Mouse (Mus musculus): ENCODE results near the gene Dclk2. TPM values are rescaled to one million over a fixed set of nuclear protein-coding genes. Genes with fewer than 3 reads are reported as not detected.

Dclk2 gene
- polyA plus RNA-seq, 1 experiment from 2014 or later, result 5.7 TPM

- no peak for ATAC-seq
- no peaks in the 10 kb centered on the region for H3K27me3 ChIP-seq (ENCODE audit: insufficient read depth, low read length)
- H3K27ac ChIP-seq (ENCODE audit: low read depth), result no peak overlapping the region
- H3K4me3 ChIP-seq (ENCODE audit: low read depth, low read length), result no peak overlapping the region
- TF ChIP-seq CTCF (IDR thresholded peaks at IDR 0.05; ENCODE audit: low read depth) (peak; percentile 82), EP300 (IDR thresholded peaks at IDR 0.05; ENCODE audit: low read depth) (no peak)
- H3K4me2 ChIP-seq (ENCODE audit: low read depth, low read length), result no peak overlapping the region
- 66% methylated on average over 9 of the region's 9 CpGs for WGBS (ENCODE audit: insufficient replicate concordance)
- peak; percentile 61 for DNase-seq
- no peak overlapping the region for H3K9ac ChIP-seq (replicated peaks)
- no peaks in the 10 kb centered on the region for H3K4me1 ChIP-seq (ENCODE audit: insufficient read depth)
- H3K36me3 ChIP-seq (replicated peaks; ENCODE audit: insufficient read depth, low read length), result no peaks in the 10 kb centered on the region
- no peaks in the 10 kb centered on the region for H3K9me3 ChIP-seq (ENCODE audit: low read length)
Measured at GRCm38 (mm10) chr3:86761095-86762035, 159.3 kb downstream of the Dclk2 start.

- Histone ChIP-seq H3K4me1 (ENCODE audit: insufficient read depth) (no peaks in the 10 kb centered on the region), H3K36me3 (replicated peaks; ENCODE audit: insufficient read depth, low read length) (no peaks in the 10 kb centered on the region), H3K27me3 (ENCODE audit: insufficient read depth, low read length) (no peaks in the 10 kb centered on the region), H3K4me2 (ENCODE audit: low read depth, low read length) (no peak overlapping the region), H3K9me3 (ENCODE audit: low read length) (no peaks in the 10 kb centered on the region), H3K4me3 (ENCODE audit: low read depth, low read length) (no peak overlapping the region), H3K9ac (replicated peaks) (no peak overlapping the region), H3K27ac (ENCODE audit: low read depth) (no peak overlapping the region)
- WGBS (ENCODE audit: insufficient replicate concordance), result 84% methylated on average over 7 of the region's 7 CpGs
- ATAC-seq, result no peak
- DNase-seq, result no peak
- no peak for TF ChIP-seq EP300 (IDR thresholded peaks at IDR 0.05; ENCODE audit: low read depth)
- no peak for TF ChIP-seq CTCF (IDR thresholded peaks at IDR 0.05; ENCODE audit: low read depth)
Measured at GRCm38 (mm10) chr3:86760474-86760873, 160.2 kb downstream of the Dclk2 start.

DNA sequence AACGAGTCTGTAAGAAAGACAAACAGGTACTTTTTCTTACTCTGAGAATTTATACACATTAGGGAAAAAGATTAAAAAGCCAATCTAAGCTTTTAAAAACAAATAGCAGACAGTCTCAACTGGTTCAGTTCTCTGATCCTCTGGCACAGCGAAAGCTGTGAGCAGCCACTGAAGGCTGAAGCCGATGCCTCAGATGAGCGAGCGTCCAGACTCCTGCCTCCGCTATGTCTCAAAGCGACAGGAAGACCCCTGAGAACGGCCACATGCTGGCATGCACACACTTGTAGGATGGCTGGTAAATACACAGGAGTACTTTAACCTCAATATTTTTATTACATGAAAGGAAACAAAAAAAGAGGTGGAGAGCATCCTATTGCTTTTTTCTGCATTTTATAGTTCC, 160.8 kb downstream of the Dclk2 start:
- no peak overlapping the region for H3K27ac ChIP-seq (ENCODE audit: low read depth)
- no peak overlapping the region for H3K4me3 ChIP-seq (ENCODE audit: low read depth, low read length)
- no peak for ATAC-seq
- H3K9ac ChIP-seq (replicated peaks), result no peak overlapping the region
- H3K9me3 ChIP-seq (ENCODE audit: low read length), result no peaks in the 10 kb centered on the region
- H3K4me1 ChIP-seq (ENCODE audit: insufficient read depth), result no peaks in the 10 kb centered on the region
- no peak overlapping the region for H3K4me2 ChIP-seq (ENCODE audit: low read depth, low read length)
- no peak for DNase-seq
- no peaks in the 10 kb centered on the region for H3K27me3 ChIP-seq (ENCODE audit: insufficient read depth, low read length)
- no peaks in the 10 kb centered on the region for H3K36me3 ChIP-seq (replicated peaks; ENCODE audit: insufficient read depth, low read length)
- no peak for TF ChIP-seq CTCF (IDR thresholded peaks at IDR 0.05; ENCODE audit: low read depth)
- TF ChIP-seq EP300 (IDR thresholded peaks at IDR 0.05; ENCODE audit: low read depth), result no peak
- 83% methylated on average over 8 of the region's 8 CpGs for WGBS (ENCODE audit: insufficient replicate concordance)

GRCm38 (mm10) chr3:86759383-86759782, 161.3 kb downstream of the Dclk2 start:
- Histone ChIP-seq H3K27ac (ENCODE audit: low read depth) (no peak overlapping the region), H3K4me2 (ENCODE audit: low read depth, low read length) (no peak overlapping the region), H3K36me3 (replicated peaks; ENCODE audit: insufficient read depth, low read length) (no peaks in the 10 kb centered on the region), H3K4me3 (ENCODE audit: low read depth, low read length) (no peak overlapping the region), H3K9ac (replicated peaks) (no peak overlapping the region), H3K9me3 (ENCODE audit: low read length) (no peaks in the 10 kb centered on the region), H3K27me3 (ENCODE audit: insufficient read depth, low read length) (no peaks in the 10 kb centered on the region), H3K4me1 (ENCODE audit: insufficient read depth) (no peaks in the 10 kb centered on the region)
- no peak for ATAC-seq
- no peak for DNase-seq
- WGBS (ENCODE audit: insufficient replicate concordance), result 68% methylated on average over 1 of the region's 1 CpGs
- TF ChIP-seq EP300 (IDR thresholded peaks at IDR 0.05; ENCODE audit: low read depth) (no peak), CTCF (IDR thresholded peaks at IDR 0.05; ENCODE audit: low read depth) (no peak)

DNA sequence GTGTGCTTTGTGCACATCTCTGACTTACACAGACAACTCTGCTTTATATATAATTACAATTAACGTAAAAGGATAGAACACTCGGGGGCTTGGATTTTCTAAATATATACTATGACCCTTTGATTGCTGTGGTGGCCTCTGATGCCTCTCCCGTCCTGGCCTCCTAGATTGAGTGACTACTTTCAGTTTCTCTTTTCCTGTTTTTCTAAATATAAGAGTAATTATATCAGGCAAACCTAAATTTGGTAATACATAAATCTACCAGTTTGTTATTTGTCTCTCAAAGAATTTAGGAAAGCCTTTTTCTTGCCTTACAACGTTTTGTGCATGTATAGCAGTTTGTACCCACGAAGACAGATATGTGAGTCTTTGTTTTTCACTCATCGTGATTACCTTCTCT, 161.9 kb downstream of the Dclk2 start:
- no peak overlapping the region for H3K27ac ChIP-seq (ENCODE audit: low read depth)
- no peaks in the 10 kb centered on the region for H3K27me3 ChIP-seq (ENCODE audit: insufficient read depth, low read length)
- H3K9me3 ChIP-seq (ENCODE audit: low read length), result no peaks in the 10 kb centered on the region
- no peaks in the 10 kb centered on the region for H3K36me3 ChIP-seq (replicated peaks; ENCODE audit: insufficient read depth, low read length)
- no peaks in the 10 kb centered on the region for H3K4me1 ChIP-seq (ENCODE audit: insufficient read depth)
- TF ChIP-seq CTCF (IDR thresholded peaks at IDR 0.05; ENCODE audit: low read depth), result no peak
- no peak for TF ChIP-seq EP300 (IDR thresholded peaks at IDR 0.05; ENCODE audit: low read depth)
- DNase-seq (no peak), ATAC-seq (no peak)
- peak overlapping the region; percentile 51 for H3K4me2 ChIP-seq (ENCODE audit: low read depth, low read length)
- H3K9ac ChIP-seq (replicated peaks), result no peak overlapping the region
- 0 out of 2 replicates have a peak overlapping the region, but pooled peaks have one; percentile 13 for H3K4me3 ChIP-seq (ENCODE audit: low read depth, low read length)
- WGBS (ENCODE audit: insufficient replicate concordance), result 37% methylated on average over 6 of the region's 6 CpGs

DNA sequence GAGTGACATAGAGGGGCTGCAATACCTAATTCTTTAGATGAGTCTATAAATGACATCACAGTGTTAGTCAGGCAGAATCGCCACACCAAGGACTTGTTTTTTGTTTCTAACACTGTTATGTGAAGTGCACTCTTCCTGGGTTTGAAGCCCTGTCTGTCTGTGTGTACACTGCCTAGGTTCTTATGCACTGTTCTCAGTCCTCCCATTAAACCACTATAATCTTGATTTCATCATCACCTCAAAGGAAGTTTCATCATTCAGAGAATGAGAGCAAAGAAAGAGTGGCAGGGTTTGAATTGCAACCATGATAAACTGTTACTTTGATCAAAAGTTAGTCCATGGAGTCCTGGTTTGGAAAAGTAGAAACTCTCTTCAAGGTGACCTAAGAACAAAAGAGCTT, 164.1 kb downstream of the Dclk2 start:
- no peak for TF ChIP-seq EP300 (IDR thresholded peaks at IDR 0.05; ENCODE audit: low read depth)
- no peak for TF ChIP-seq CTCF (IDR thresholded peaks at IDR 0.05; ENCODE audit: low read depth)
- DNase-seq (no peak), ATAC-seq (no peak)
- no peak overlapping the region for H3K27ac ChIP-seq (ENCODE audit: low read depth)
- no peaks in the 10 kb centered on the region for H3K36me3 ChIP-seq (replicated peaks; ENCODE audit: insufficient read depth, low read length)
- H3K4me2 ChIP-seq (ENCODE audit: low read depth, low read length), result no peak overlapping the region
- H3K9ac ChIP-seq (replicated peaks), result no peak overlapping the region
- WGBS (ENCODE audit: insufficient replicate concordance), result 83% methylated on average over 1 of the region's 1 CpGs
- H3K4me1 ChIP-seq (ENCODE audit: insufficient read depth), result no peaks in the 10 kb centered on the region
- no peaks in the 10 kb centered on the region for H3K27me3 ChIP-seq (ENCODE audit: insufficient read depth, low read length)
- no peaks in the 10 kb centered on the region for H3K9me3 ChIP-seq (ENCODE audit: low read length)
- no peak overlapping the region for H3K4me3 ChIP-seq (ENCODE audit: low read depth, low read length)
